Mouse (Mus musculus): ENCODE measurements around the gene Mrpl2.
A peak's percentile ranks its signal among the peaks of the same experiment; 100 is the strongest.

Gene Mrpl2

GRCm38 (mm10) chr17:46645561-46646321 lies at the start of gene Mrpl2, which contains the start of gene Klc4:
Mrpl2 (plus strand) TSS chr17:46646229.
Klc4 (minus strand) TSS chr17:46646022.
- DNase-seq (ENCODE audit: low spot score) = peak; percentile 98

DNA sequence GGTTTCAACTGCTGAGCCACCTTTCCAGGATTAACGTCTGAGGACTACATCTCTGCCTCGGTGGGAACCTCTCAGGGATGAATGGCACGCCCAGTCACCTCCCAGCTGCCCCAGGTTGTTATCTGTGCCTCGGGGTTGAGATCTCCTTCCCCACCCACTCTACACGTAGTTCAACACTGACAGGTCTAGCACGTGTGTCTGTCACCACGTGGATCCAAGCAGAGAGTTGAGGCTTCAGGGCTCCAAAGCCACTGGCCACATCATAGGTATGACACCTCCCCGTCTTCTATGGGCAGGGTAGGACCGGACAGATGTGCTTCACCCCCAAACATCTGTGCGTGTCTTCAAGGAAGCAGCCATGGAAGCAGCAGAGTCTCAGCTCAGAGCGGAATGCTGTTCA lies 48.1 kb upstream of the Mrpl2 start:
- no peak for DNase-seq (ENCODE audit: low spot score)

- no peak for DNase-seq (ENCODE audit: low spot score)
Measured at GRCm38 (mm10) chr17:46598963-46599362, 47.1 kb upstream of the Mrpl2 start.

DNA sequence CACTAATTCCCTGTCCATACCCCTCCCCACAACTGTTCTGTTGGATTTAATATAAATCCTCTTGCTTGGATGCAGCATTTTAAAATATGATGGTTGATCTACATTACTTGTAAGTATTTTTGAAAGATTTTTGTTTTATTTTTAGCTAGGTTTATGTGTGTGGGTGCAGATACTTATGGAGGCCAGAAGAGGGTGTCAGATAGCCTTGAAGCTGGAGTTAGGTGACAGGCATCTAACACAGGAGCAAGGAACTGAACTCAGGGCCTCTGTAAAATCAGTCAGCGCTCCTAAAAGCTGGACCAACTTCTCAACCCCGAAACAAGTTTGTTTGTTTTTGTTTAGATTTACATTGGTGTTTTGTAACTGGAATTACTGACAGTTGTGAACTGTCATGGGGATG lies 45.5 kb upstream of the Mrpl2 start:
- no peak for DNase-seq (ENCODE audit: low spot score)

- no peak for DNase-seq (ENCODE audit: low spot score)
Measured at GRCm38 (mm10) chr17:46602212-46602611, 43.8 kb upstream of the Mrpl2 start.

DNA sequence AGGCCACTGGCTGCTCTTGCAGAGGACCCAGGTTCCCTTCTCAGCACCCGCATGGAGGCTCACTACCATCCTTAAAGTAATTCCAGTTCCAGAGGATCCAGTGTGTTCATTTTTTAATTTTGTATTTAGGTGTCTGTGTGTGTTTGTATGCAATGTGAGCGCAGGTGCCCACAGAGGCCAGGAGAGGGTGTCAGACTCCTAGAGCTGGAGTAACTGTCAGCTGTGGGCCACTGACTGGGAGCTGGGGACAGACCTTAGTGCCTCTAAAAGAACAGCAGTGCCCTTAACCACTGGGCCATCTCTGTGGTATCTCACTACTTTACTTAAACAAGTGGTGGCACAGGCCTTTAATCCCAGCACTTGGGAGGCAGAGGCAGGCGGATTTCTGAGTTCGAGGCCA lies 42.8 kb upstream of the Mrpl2 start:
- DNase-seq (ENCODE audit: low spot score) = no peak

GRCm38 (mm10) chr17:46605126-46605525 lies 40.9 kb upstream of the Mrpl2 start:
- DNase-seq (ENCODE audit: low spot score) = no peak

- DNase-seq (ENCODE audit: low spot score) = no peak
Measured at GRCm38 (mm10) chr17:46605987-46606386, 40.0 kb upstream of the Mrpl2 start.

DNA sequence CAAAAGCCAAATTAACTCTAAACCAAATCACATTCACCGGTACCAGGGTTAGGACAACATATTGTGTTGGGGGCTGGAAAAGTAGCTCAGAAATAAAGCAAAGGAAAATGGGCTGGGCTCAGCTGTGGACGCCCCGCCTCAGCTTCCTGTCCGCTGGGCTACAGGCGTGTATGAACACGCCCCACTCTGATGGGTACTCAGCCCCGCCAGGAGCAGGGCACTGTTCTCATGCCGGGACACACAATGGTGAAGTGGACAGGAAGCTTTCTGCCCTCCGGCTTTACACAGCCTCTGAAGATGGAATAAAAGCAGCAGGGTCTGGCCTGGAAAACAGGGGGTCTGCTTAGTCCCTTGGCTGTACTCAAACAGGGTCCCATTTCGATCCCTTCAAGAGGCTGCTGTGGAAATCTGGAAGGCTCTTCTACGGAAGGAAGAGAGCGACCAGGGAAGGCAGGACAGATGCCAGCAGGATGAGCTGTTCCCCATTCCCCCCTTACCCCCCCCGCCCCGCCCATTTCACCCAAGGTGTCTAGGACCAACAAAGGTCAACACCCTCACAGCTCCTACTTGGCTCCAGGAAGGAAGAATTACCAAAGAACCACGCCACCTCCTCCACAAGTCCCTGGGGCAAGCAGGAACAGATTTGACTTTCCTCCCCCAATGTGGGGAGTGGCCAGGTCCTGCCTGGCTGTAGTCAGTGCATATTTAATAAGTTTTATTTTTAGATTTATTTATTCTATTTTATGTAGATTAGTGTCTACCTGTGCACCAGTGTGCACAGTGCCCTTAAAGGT lies 36.1 kb upstream of the Mrpl2 start:
- DNase-seq (ENCODE audit: low spot score) = peak; percentile 46

GRCm38 (mm10) chr17:46611316-46611715 lies 34.7 kb upstream of the Mrpl2 start:
- no peak for DNase-seq (ENCODE audit: low spot score)

GRCm38 (mm10) chr17:46612189-46612588 lies 33.8 kb upstream of the Mrpl2 start:
- no peak for DNase-seq (ENCODE audit: low spot score)

DNA sequence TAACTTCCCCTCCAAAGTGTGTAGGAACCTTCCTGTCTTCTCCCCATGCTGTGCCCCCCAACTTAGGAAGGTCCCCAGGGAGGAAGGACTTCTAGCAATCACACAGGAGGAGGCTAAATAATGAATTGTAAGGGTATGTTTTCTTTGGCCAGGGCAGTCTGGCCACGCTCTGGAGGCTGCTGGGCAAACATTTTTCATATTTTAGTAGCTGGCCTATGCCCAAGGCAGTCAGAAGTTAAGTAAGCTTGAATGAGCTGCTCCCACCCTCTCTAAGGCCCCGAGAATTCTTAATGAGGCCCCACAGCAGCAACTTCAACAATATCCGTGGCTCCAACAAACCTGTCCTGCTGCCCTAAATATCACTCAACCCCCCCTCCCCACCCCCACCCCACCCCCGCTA lies 33.2 kb upstream of the Mrpl2 start:
- peak; percentile 88 for DNase-seq (ENCODE audit: low spot score)

DNA sequence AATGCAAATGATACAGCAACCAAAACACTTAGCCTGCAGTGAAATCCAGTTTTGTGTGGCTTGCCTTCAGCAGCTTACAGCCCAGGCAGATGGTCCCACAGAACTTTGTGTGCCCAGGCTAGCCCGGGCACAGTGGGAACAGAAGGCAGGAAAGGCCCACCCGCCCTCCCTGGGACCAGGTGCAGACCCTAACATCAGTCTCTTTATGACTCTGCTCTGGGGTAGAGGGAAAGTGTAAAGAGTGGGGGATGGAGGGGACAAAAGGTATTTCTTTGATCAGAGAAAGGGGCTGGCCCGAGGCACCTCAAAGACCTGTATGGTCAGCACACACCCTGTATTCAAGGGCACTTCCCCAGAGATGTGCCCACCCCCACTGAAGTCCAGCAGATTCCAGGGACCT lies 32.8 kb upstream of the Mrpl2 start:
- DNase-seq (ENCODE audit: low spot score) = no peak

- DNase-seq (ENCODE audit: low spot score) = no peak
Measured at GRCm38 (mm10) chr17:46617799-46618198, 28.2 kb upstream of the Mrpl2 start.

- DNase-seq (ENCODE audit: low spot score) = no peak
Measured at GRCm38 (mm10) chr17:46618394-46618768, 27.6 kb upstream of the Mrpl2 start.

DNA sequence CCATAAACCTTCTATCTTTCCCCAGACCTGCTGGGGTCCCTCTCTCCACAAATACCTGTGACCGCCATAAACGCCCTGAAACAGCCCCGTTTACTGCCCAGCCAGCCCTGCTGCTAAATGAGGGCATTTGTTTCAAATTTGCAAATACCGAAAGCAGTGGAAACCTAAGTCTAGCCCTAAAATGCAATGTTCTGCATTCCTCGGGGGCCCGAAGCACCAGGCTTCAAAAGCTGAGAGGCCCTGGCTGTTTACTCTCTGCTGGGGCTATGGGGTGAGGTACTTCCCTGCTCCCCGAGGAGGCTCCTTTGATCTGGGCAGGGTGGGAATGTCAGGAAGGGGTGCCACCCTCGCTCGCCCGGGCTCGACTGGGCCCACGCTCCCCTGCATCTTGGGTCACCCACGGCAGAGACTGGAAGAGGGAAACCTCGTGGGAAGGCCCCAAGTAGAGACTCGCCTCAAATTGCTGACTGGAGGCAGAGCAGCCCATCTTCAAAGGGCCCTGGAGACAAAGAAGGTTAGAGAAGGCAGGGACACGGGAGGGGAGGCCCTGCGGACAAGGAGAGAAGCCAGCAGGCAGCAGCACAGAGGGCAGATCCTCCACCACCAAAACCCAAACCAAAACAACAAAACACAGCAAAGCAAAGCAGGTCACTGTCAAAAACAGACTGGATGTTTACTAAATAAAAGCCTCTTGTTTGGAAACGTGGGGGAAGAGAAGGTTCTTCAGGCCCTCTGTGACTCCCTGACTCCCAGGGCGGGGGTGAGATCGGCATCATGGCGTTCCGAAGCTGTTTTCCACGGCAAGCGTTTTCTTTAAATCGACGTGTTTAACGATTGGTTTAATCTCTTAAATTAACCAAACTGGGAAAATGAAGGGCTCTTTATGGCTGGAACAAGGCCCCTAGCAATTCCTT lies 27.0 kb upstream of the Mrpl2 start:
- no peak for DNase-seq (ENCODE audit: low spot score)

DNA sequence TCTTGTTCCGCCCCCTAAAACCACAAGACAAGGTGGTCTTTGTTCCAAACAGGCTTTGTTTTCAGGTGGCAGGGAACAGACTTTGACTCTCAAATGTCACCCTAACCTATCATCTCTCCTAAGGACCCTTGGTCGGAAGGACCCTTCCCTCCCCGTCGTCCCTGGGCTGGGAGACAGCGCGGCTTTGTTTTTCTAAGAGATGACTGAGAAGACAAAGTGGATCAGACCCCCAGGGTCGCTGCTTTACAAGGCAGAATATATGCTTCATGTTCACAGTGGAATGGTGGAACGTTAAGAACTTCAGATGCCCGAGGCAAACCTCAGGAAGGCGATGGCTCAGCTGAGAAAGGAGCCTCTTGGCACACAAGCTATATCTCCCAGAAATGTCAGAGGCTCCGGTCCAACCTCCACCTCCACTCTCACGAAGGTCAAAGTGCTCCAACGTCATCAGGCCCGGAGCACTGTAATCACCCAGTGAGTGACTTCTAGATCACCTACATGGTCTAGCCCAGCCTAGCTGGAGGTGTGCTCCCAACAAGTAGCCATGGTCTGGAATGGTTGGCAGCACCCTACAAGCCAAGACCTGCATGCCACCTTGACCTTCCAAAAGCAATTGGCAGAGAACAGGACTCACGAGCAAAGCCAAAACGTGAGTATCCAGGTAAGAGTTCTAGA lies 26.2 kb upstream of the Mrpl2 start:
- no peak for DNase-seq (ENCODE audit: low spot score)

DNA sequence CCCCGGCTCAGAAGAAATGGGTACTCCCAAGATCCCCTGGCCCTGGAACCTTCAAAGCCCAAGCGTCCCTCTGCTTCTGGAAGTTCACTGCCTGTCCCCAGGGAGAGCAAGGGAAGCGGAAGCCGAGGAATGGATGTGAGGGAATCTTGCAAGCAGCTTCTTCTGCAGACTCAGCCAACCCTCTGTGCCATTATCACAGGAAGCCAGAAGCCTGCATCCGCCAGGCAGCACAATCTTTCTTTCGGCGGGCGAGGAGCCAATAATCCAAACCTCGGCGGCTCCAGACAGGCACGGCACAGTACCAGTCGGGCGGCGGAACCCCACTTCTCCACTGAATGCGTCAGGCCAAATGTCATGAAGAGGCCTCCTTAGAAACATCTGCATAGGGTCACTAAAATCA lies 24.7 kb upstream of the Mrpl2 start:
- DNase-seq (ENCODE audit: low spot score) = no peak

GRCm38 (mm10) chr17:46622269-46622668 lies 23.8 kb upstream of the Mrpl2 start:
- DNase-seq (ENCODE audit: low spot score) = no peak

DNA sequence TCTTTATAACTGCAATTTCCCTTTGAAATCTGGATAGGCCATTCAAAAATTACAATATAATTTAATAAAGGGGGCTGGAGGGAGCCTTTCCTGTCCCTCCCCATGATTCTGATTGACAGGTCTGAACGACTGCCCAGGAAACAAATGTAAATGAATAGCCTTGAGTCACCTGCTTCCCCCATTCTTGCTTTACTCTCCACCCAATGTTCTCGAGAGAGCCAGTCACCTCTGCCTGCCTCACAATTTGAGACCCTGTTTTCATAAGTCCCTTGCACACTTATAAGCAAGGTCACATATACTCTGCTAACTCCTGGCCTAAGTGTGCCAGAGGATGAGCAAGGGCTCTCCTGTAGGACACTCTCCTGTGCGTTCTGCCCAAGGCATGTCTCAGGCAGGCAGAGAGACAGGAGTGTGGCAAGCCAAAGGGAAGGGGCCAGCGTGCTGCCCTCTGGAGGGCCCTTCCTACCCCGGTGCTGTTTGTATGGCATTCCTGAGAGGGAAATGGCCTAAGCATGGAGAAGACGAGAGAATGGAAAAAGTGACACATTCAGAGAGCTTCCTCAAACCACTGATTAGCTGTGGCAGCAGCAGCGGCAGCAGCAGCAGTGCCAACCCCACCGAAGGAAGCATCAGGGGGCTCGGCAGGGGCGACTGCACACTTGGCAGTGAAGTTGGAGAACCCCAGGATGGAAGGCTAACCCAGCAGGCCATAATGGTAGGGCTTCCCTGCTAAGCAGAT lies 22.0 kb upstream of the Mrpl2 start:
- no peak for DNase-seq (ENCODE audit: low spot score)

- peak; percentile 55 for DNase-seq (ENCODE audit: low spot score)
Measured at GRCm38 (mm10) chr17:46624598-46624997, 21.4 kb upstream of the Mrpl2 start.
